Mouse (Mus musculus) macrophage (primary cell): ENCODE results near the gene Ahrr. TPM values are rescaled to one million over a fixed set of nuclear protein-coding genes. Genes with fewer than 3 reads are reported as not detected.

ENCODE experiments used
- H3K27ac ChIP-seq: fragments of 350-480 bp; formaldehyde crosslinking; 2 replicates; pipeline ENCODE4 v1.9.0; 2021
- H3K36me3 ChIP-seq: fragments of 350-480 bp; formaldehyde crosslinking; 2 replicates; pipeline ENCODE4 v1.9.0; 2021; ENCODE audit errors: inconsistent target
- H3K4me3 ChIP-seq: fragments of 350-480 bp; formaldehyde crosslinking; 2 replicates; pipeline ENCODE4 v1.9.0; 2021; ENCODE audit errors: inconsistent target
- H3K79me2 ChIP-seq: fragments of 350-480 bp; formaldehyde crosslinking; 2 replicates; pipeline ENCODE4 v1.9.0; 2021; ENCODE audit errors: inconsistent target
- WGBS: methylation state at CpG from one replicate; pipeline ENCODE4 v1.1.7; 2026; ENCODE audit warnings: inconsistent platforms; ENCODE audit not compliant: missing documents; 5-methylcytosine and 5-hydroxymethylcytosine counted together
- polyA plus RNA-seq: library from polyadenylated mRNA; stranded (reverse); fragments of 250-400 nt; gene quantifications from 3 replicates; pipeline ENCODE4 v1.2.4, GENCODE M21; 2018; ENCODE audit warnings: inconsistent platforms

Ahrr gene
- polyA plus RNA-seq, 1 experiment from 2014 or later: 3.9 TPM

GRCm38 (mm10) chr13:74282299-74282698 lies 9.8 kb downstream of the Ahrr start:
- 100% methylated on average over 1 of the region's 2 CpGs for WGBS
- H3K79me2 ChIP-seq: no peaks in the 10 kb centered on the region; the same call in 1 of the 2 replicates

GRCm38 (mm10) chr13:74275726-74276125 lies 16.4 kb downstream of the Ahrr start:
- H3K79me2 ChIP-seq: no peaks in the 10 kb centered on the region
- WGBS: 74% methylated on average over 4 of the region's 4 CpGs
- no peaks in the 10 kb centered on the region for H3K36me3 ChIP-seq
- no peak overlapping the region for H3K27ac ChIP-seq
- H3K4me3 ChIP-seq: no peak overlapping the region

More at GRCm38 (mm10) chr13:74282299-74282698, 9.8 kb downstream of the Ahrr start:
- no peak overlapping the region for H3K4me3 ChIP-seq
- H3K36me3 ChIP-seq: no peaks in the 10 kb centered on the region
- no peak overlapping the region for H3K27ac ChIP-seq

GRCm38 (mm10) chr13:74260231-74260992 lies 31.7 kb downstream of the Ahrr start:
- WGBS: 3% methylated on average over 10 of the region's 10 CpGs
- Histone ChIP-seq H3K79me2 (no peaks in the 10 kb centered on the region), H3K4me3 (peak overlapping the region; percentile 36), H3K36me3 (no peaks in the 10 kb centered on the region; the same call in 1 of the 2 replicates), H3K27ac (peak overlapping the region; percentile 97)

- H3K4me3 ChIP-seq: peak overlapping the region; percentile 36
- peak overlapping the region; percentile 97 for H3K27ac ChIP-seq
- 7% methylated on average over 34 of the region's 35 CpGs for WGBS
- no peaks in the 10 kb centered on the region; the same call in 1 of the 2 replicates for H3K36me3 ChIP-seq
- no peaks in the 10 kb centered on the region for H3K79me2 ChIP-seq
Observed at GRCm38 (mm10) chr13:74259460-74260230, 32.5 kb downstream of the Ahrr start.

GRCm38 (mm10) chr13:74246494-74246893 lies 45.6 kb downstream of the Ahrr start:
- Histone ChIP-seq H3K36me3 (no peaks in the 10 kb centered on the region), H3K27ac (no peak overlapping the region), H3K4me3 (no peak overlapping the region), H3K79me2 (no peaks in the 10 kb centered on the region)

- WGBS: 80% methylated on average over 4 of the region's 4 CpGs
- Histone ChIP-seq H3K36me3 (no peaks in the 10 kb centered on the region), H3K79me2 (no peaks in the 10 kb centered on the region), H3K27ac (peak overlapping the region; percentile 50), H3K4me3 (no peak overlapping the region)
Observed at GRCm38 (mm10) chr13:74245899-74246231, 46.3 kb downstream of the Ahrr start.

GRCm38 (mm10) chr13:74245214-74245898 lies 46.8 kb downstream of the Ahrr start:
- no peaks in the 10 kb centered on the region for H3K36me3 ChIP-seq
- 50% methylated on average over 16 of the region's 17 CpGs for WGBS
- H3K27ac ChIP-seq: peak overlapping the region; percentile 50
- no peak overlapping the region for H3K4me3 ChIP-seq
- no peaks in the 10 kb centered on the region for H3K79me2 ChIP-seq

GRCm38 (mm10) chr13:74237574-74237973 lies 54.6 kb downstream of the Ahrr start:
- 91% methylated on average over 7 of the region's 7 CpGs for WGBS

GRCm38 (mm10) chr13:74220659-74221058 lies 71.5 kb downstream of the Ahrr start:
- WGBS: 57% methylated on average over 1 of the region's 1 CpGs
- H3K27ac ChIP-seq: no peak overlapping the region

More at GRCm38 (mm10) chr13:74237574-74237973, 54.6 kb downstream of the Ahrr start:
- Histone ChIP-seq H3K36me3 (no peaks in the 10 kb centered on the region), H3K27ac (no peak overlapping the region), H3K4me3 (no peak overlapping the region), H3K79me2 (no peaks in the 10 kb centered on the region)

GRCm38 (mm10) chr13:74218441-74218840 lies 73.7 kb downstream of the Ahrr start:
- H3K4me3 ChIP-seq: no peak overlapping the region
- 100% methylated on average over 3 of the region's 3 CpGs for WGBS
- H3K79me2 ChIP-seq: no peaks in the 10 kb centered on the region

More at GRCm38 (mm10) chr13:74220659-74221058, 71.5 kb downstream of the Ahrr start:
- H3K4me3 ChIP-seq: no peak overlapping the region
- no peaks in the 10 kb centered on the region for H3K36me3 ChIP-seq
- no peaks in the 10 kb centered on the region for H3K79me2 ChIP-seq

GRCm38 (mm10) chr13:74208986-74209345 lies 83.2 kb downstream of the Ahrr start:
- peaks cover 42% of the 10 kb centered on the region for H3K79me2 ChIP-seq
- WGBS: 9% methylated on average over 12 of the region's 12 CpGs
- H3K36me3 ChIP-seq: peaks cover 15% of the 10 kb centered on the region
- H3K4me3 ChIP-seq: peak overlapping the region; percentile 68
- H3K27ac ChIP-seq: peak overlapping the region; percentile 85

More at GRCm38 (mm10) chr13:74218441-74218840, 73.7 kb downstream of the Ahrr start:
- Histone ChIP-seq H3K36me3 (no peaks in the 10 kb centered on the region; the same call in 1 of the 2 replicates), H3K27ac (no peak overlapping the region)

GRCm38 (mm10) chr13:74208317-74208985 lies 83.7 kb downstream of the Ahrr start, which contains the start of gene Exoc3:
Exoc3 (minus strand) TSS chr13:74208732.
- peaks cover 48% of the 10 kb centered on the region for H3K79me2 ChIP-seq
- peak within 1 kb of the TSS; percentile 68 for H3K4me3 ChIP-seq
- WGBS: under 1% methylated on average over 39 of the region's 39 CpGs
- peak within 1 kb of the TSS; percentile 85 for H3K27ac ChIP-seq
- peaks cover 20% of the 10 kb centered on the region for H3K36me3 ChIP-seq

GRCm38 (mm10) chr13:74196451-74196850 lies 95.7 kb downstream of the Ahrr start:
- WGBS: 57% methylated on average over 3 of the region's 3 CpGs
- Histone ChIP-seq H3K79me2 (peaks cover 16% of the 10 kb centered on the region; the same call in 1 of the 2 replicates), H3K4me3 (no peak overlapping the region), H3K36me3 (peaks cover 67% of the 10 kb centered on the region), H3K27ac (no peak overlapping the region)

GRCm38 (mm10) chr13:74192613-74193012 lies 99.5 kb downstream of the Ahrr start:
- Histone ChIP-seq H3K4me3 (no peak overlapping the region), H3K27ac (no peak overlapping the region), H3K79me2 (peaks cover 6% of the 10 kb centered on the region; the same call in 1 of the 2 replicates), H3K36me3 (peaks cover 85% of the 10 kb centered on the region)
- 87% methylated on average over 6 of the region's 6 CpGs for WGBS
